Mouse (Mus musculus) embryonic fibroblast, embryonic 13.5 days (primary cell): ENCODE measurements around the gene Pon3. TPM values are rescaled to one million over a fixed set of nuclear protein-coding genes. Genes with fewer than 3 reads are reported as not detected.

Experiments
- H3K27ac ChIP-seq: 2 replicates; pipeline ENCODE4 v1.5.1; 2012; ENCODE audit warnings: low read length, control low read depth, inconsistent platforms; ENCODE audit not compliant: insufficient read depth
- H3K4me1 ChIP-seq: 2 replicates; pipeline ENCODE4 v1.6.1; 2011; ENCODE audit warnings: low read length; ENCODE audit not compliant: control insufficient read depth, insufficient read depth
- H3K4me3 ChIP-seq: 2 replicates; pipeline ENCODE4 v1.5.1; 2011; ENCODE audit warnings: mild to moderate bottlenecking, control low read depth, low read length; ENCODE audit not compliant: insufficient read depth
- CTCF ChIP-seq: IDR thresholded peaks from 2 replicates; pipeline ENCODE4 v1.5.1; 2011; ENCODE audit warnings: mild to moderate bottlenecking, control low read depth, low read length, moderate library complexity, borderline replicate concordance; ENCODE audit not compliant: insufficient read depth
- POLR2A ChIP-seq: IDR thresholded peaks from 2 replicates; pipeline ENCODE4 v1.6.1; 2011; ENCODE audit warnings: low read depth, mild to moderate bottlenecking, control low read depth, low read length, moderate library complexity
- polyA plus RNA-seq: library from polyadenylated mRNA; stranded (reverse); fragments of >200 nt; gene quantifications from 2 replicates; pipeline ENCODE4 v1.2.4, GENCODE M21; 2011; ENCODE audit warnings: low read depth; ENCODE audit not compliant: missing spikeins, insufficient read length

Pon3 gene
- polyA plus RNA-seq, 1 experiment, result 33.5 TPM

- no peaks in the 10 kb centered on the region for H3K4me1 ChIP-seq
- TF ChIP-seq CTCF (no peak), POLR2A (no peak)
- H3K27ac ChIP-seq, result no peak overlapping the region
- no peak overlapping the region for H3K4me3 ChIP-seq
These were observed 34.0 kb downstream of the Pon3 start for GRCm38 (mm10) chr6:5222080-5222479.

- Histone ChIP-seq H3K4me3 (no peak overlapping the region), H3K27ac (no peak overlapping the region), H3K4me1 (no peaks in the 10 kb centered on the region)
- TF ChIP-seq CTCF (no peak), POLR2A (no peak)
These were observed 37.9 kb downstream of the Pon3 start for GRCm38 (mm10) chr6:5218190-5218589.

- Histone ChIP-seq H3K27ac (no peak overlapping the region), H3K4me1 (no peaks in the 10 kb centered on the region), H3K4me3 (no peak overlapping the region)
- no peak for TF ChIP-seq CTCF
- no peak for TF ChIP-seq POLR2A
These were observed 48.3 kb downstream of the Pon3 start for GRCm38 (mm10) chr6:5207817-5208216.

- Histone ChIP-seq H3K4me3 (no peak overlapping the region), H3K4me1 (no peaks in the 10 kb centered on the region), H3K27ac (no peak overlapping the region)
- TF ChIP-seq POLR2A (no peak), CTCF (no peak)
These were observed 56.2 kb downstream of the Pon3 start for GRCm38 (mm10) chr6:5199916-5200315.

GRCm38 (mm10) chr6:5199376-5199905 lies 56.6 kb downstream of the Pon3 start:
- Histone ChIP-seq H3K27ac (no peak overlapping the region), H3K4me1 (no peaks in the 10 kb centered on the region), H3K4me3 (no peak overlapping the region)
- no peak for TF ChIP-seq POLR2A
- TF ChIP-seq CTCF, result no peak

GRCm38 (mm10) chr6:5198590-5198989 lies 57.5 kb downstream of the Pon3 start:
- TF ChIP-seq CTCF (no peak), POLR2A (no peak)
- no peak overlapping the region for H3K4me3 ChIP-seq
- no peaks in the 10 kb centered on the region for H3K4me1 ChIP-seq

GRCm38 (mm10) chr6:5193693-5194092 lies 62.4 kb downstream of the Pon3 start, which contains the start of gene Pon1:
TSS of gene Pon1 (minus strand) at chr6:5193946.
- H3K27ac ChIP-seq, result no peak within 1 kb of the TSS
- no peak for TF ChIP-seq POLR2A
- no peak for TF ChIP-seq CTCF
- no peaks in the 10 kb centered on the region for H3K4me1 ChIP-seq
- no peak within 1 kb of the TSS for H3K4me3 ChIP-seq

More at GRCm38 (mm10) chr6:5198590-5198989, 57.5 kb downstream of the Pon3 start:
- no peak overlapping the region for H3K27ac ChIP-seq

- no peak overlapping the region for H3K27ac ChIP-seq
- no peaks in the 10 kb centered on the region for H3K4me1 ChIP-seq
- TF ChIP-seq CTCF (no peak), POLR2A (no peak)
- no peak overlapping the region for H3K4me3 ChIP-seq
These were observed 65.3 kb downstream of the Pon3 start for GRCm38 (mm10) chr6:5190761-5191160.

- no peak for TF ChIP-seq CTCF
- TF ChIP-seq POLR2A, result no peak
- Histone ChIP-seq H3K27ac (no peak overlapping the region), H3K4me1 (no peaks in the 10 kb centered on the region), H3K4me3 (no peak overlapping the region)
These were observed 66.6 kb downstream of the Pon3 start for GRCm38 (mm10) chr6:5189507-5189906.

- no peaks in the 10 kb centered on the region for H3K4me1 ChIP-seq
- H3K27ac ChIP-seq, result no peak overlapping the region
- no peak for TF ChIP-seq POLR2A
- no peak for TF ChIP-seq CTCF
- H3K4me3 ChIP-seq, result no peak overlapping the region
These were observed 67.1 kb downstream of the Pon3 start for GRCm38 (mm10) chr6:5188938-5189337.

GRCm38 (mm10) chr6:5188036-5188435 lies 68.0 kb downstream of the Pon3 start:
- TF ChIP-seq CTCF, result no peak
- TF ChIP-seq POLR2A, result no peak
- H3K4me1 ChIP-seq, result no peaks in the 10 kb centered on the region
- H3K27ac ChIP-seq, result no peak overlapping the region
- H3K4me3 ChIP-seq, result no peak overlapping the region

- Histone ChIP-seq H3K4me1 (no peaks in the 10 kb centered on the region), H3K27ac (no peak overlapping the region), H3K4me3 (no peak overlapping the region)
These were observed 68.5 kb downstream of the Pon3 start for GRCm38 (mm10) chr6:5187586-5187985.

More at GRCm38 (mm10) chr6:5187586-5187985, 68.5 kb downstream of the Pon3 start:
- TF ChIP-seq CTCF, result no peak
- TF ChIP-seq POLR2A, result no peak
